Mouse (Mus musculus): ENCODE data around the gene Ptk7. TPM values are rescaled to one million over a fixed set of nuclear protein-coding genes. Genes with fewer than 3 reads are reported as not detected.
A peak's percentile ranks its signal among the peaks of the same experiment; 100 is the strongest.

The Ptk7 gene
- 1 to 10 TPM in 2 of 26 experiments, under 1 TPM in 6, not detected in 18; 0.19 to 8.8 (median 0.39) TPM for total RNA-seq (2018; cell fraction: chromatin; rRNA removed)
- total RNA-seq (2018; cell fraction: cytosol; rRNA removed) = under 1 TPM in 15 of 26 experiments, not detected in 11; 0.03 to 0.19 (median 0.04) TPM
- total RNA-seq (2018; cell fraction: nucleus; rRNA removed) = 1 to 10 TPM in 1 of 26 experiments, under 1 TPM in 5, not detected in 20; 0.15 to 1.6 (median 0.18) TPM
- 0.04 to 0.14 TPM in 2 of 3 replicates, not detected in the other for polyA plus RNA-seq (2018)

GRCm38 (mm10) chr17:46628791-46629684 lies at the start of gene Ptk7:
TSS of gene Ptk7 (minus strand) at chr17:46629504.
- Histone ChIP-seq H3K27ac (no peak within 1 kb of the TSS), H3K36me3 (ENCODE audit: inconsistent target) (peaks cover 40% of the 10 kb centered on the region), H3K4me3 (ENCODE audit: inconsistent target) (no peak within 1 kb of the TSS), H3K79me2 (ENCODE audit: inconsistent target) (no peaks in the 10 kb centered on the region)
- WGBS (ENCODE audit: missing documents) = 18% methylated on average over 50 of the region's 90 CpGs

GRCm38 (mm10) chr17:46678911-46679310 lies 49.6 kb upstream of the Ptk7 start:
- H3K27ac ChIP-seq = no peak overlapping the region
- peaks cover 42% of the 10 kb centered on the region for H3K79me2 ChIP-seq (ENCODE audit: inconsistent target)
- WGBS (ENCODE audit: missing documents) = 92% methylated on average over 9 of the region's 9 CpGs
- H3K36me3 ChIP-seq (ENCODE audit: inconsistent target) = peaks cover 43% of the 10 kb centered on the region
- H3K4me3 ChIP-seq (ENCODE audit: inconsistent target) = no peak overlapping the region

GRCm38 (mm10) chr17:46678416-46678815 lies 49.1 kb upstream of the Ptk7 start, which contains the start of gene Mea1:
TSS of gene Mea1 (plus strand) at chr17:46678793.
- peaks cover 47% of the 10 kb centered on the region for H3K79me2 ChIP-seq (ENCODE audit: inconsistent target)
- H3K4me3 ChIP-seq (ENCODE audit: inconsistent target) = peak within 1 kb of the TSS; percentile 82
- 96% methylated on average over 7 of the region's 9 CpGs for WGBS (ENCODE audit: missing documents)
- H3K36me3 ChIP-seq (ENCODE audit: inconsistent target) = peaks cover 38% of the 10 kb centered on the region
- H3K27ac ChIP-seq = peak within 1 kb of the TSS; percentile 54; the same call in 1 of the 2 replicates

- Histone ChIP-seq H3K79me2 (ENCODE audit: inconsistent target) (peaks cover 62% of the 10 kb centered on the region), H3K36me3 (ENCODE audit: inconsistent target) (peaks cover 40% of the 10 kb centered on the region), H3K27ac (peak overlapping the region; percentile 62; the same call in 1 of the 2 replicates), H3K4me3 (ENCODE audit: inconsistent target) (peak overlapping the region; percentile 91)
- WGBS (ENCODE audit: missing documents) = 44% methylated on average over 15 of the region's 15 CpGs
Observed at GRCm38 (mm10) chr17:46674530-46675283, 45.4 kb upstream of the Ptk7 start.

DNA sequence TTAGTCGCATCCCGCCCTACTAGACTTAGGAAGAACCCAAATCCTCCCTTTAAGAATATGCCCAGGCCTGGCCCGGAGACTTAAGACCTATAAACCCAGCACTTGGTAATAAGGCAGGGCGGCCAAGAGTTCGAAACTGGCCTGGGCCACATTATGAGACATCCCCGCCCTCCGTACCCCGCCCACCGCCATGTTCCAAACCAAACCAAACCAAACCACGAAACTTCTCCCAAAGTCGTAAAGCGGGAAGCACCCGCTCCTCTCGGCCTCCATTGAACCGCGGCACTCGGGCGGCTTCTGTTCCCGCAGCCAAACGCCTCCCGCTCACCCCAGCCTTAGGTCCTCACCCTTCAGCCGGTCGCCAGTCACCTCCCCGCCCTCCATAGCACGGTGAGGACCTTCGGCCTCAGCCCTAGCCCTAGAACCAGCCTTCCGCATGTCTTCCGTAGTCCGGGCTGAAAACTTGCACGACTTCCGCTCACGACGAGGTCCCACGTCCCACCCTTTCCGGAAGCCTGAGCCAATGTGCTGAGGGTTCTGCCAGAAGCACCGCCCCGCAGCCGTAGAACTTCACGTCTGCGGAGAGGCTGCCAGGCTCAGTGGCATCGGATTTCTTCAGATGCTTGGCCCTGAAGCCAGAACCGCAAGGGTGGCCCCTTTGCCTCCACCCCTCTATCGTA lies 44.7 kb upstream of the Ptk7 start, which contains the start of gene Rrp36:
Gene Rrp36 (minus strand): TSS at position 503 of the 680 bp plus-strand sequence.
- Histone ChIP-seq H3K27ac (peak within 1 kb of the TSS; percentile 62), H3K36me3 (ENCODE audit: inconsistent target) (peaks cover 47% of the 10 kb centered on the region), H3K79me2 (ENCODE audit: inconsistent target) (peaks cover 54% of the 10 kb centered on the region), H3K4me3 (ENCODE audit: inconsistent target) (peak within 1 kb of the TSS; percentile 91)
- WGBS (ENCODE audit: missing documents) = 1% methylated on average over 42 of the region's 43 CpGs

DNA sequence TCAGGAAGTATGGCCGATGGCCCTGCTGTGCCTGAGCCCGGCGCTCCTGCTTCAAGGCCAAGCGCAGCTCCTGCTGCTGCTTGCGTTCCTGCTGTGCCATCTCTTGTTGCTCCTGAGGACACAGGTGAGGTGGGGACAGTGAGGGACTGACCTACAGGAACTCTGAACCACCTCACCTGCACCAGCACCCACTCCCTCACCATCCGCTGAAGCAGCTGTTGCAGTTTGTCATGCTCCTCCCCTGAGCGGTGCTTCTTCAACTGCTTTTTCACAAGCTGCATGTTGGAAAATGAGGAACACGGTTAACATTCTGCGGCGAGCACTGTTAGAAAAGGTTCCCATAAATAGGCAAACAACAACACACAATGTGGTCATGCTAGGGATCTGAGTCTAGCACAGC lies 40.6 kb upstream of the Ptk7 start:
- WGBS (ENCODE audit: missing documents) = 93% methylated on average over 10 of the region's 10 CpGs
- no peak overlapping the region for H3K4me3 ChIP-seq (ENCODE audit: inconsistent target)
- H3K79me2 ChIP-seq (ENCODE audit: inconsistent target) = peaks cover 35% of the 10 kb centered on the region
- H3K27ac ChIP-seq = no peak overlapping the region
- peaks cover 34% of the 10 kb centered on the region; the same call in 1 of the 2 replicates for H3K36me3 ChIP-seq (ENCODE audit: inconsistent target)

DNA sequence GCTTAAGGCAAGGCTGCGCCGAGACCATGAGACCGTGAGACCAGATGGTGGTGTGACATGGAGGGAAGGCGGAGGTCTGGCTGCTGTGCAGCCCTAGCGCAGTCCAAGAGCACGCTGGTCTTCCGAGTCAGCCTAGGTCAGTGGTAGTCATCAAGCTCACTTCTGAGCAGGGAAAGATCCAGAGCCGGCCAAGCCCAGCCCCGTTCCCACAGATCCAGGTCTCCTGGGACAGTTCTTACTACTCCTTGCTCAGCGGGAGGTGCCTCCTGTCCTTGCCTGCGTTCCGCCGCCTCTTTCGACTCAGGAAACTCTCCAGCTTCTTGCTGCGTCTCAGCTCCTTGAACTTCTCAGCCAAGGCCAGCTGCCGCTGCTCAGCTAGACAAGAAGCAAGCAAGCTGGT lies 38.4 kb upstream of the Ptk7 start:
- 95% methylated on average over 16 of the region's 16 CpGs for WGBS (ENCODE audit: missing documents)
- peaks cover 33% of the 10 kb centered on the region; the same call in 1 of the 2 replicates for H3K36me3 ChIP-seq (ENCODE audit: inconsistent target)
- peaks cover 23% of the 10 kb centered on the region for H3K79me2 ChIP-seq (ENCODE audit: inconsistent target)
- no peak overlapping the region for H3K27ac ChIP-seq
- no peak overlapping the region for H3K4me3 ChIP-seq (ENCODE audit: inconsistent target)

DNA sequence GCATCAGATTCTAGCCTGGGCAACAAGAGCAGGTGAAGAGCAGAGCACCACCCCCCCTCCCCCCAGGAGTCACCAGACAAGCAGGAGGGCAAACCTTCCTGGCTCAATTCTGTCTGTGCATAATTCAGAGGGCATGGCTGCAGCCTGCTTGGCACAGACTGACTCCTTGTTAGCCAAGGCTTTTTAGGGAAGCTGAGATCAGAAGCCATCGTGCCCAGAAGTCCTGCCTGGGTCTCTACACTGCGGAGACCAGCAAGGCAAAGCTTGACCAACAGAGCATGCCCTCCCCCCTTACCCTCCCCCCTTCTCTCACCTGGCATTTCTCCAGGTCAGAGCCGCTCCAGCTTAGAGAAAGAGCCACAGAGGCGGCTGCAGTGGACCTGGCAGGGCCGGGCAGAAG lies 33.4 kb upstream of the Ptk7 start:
- Histone ChIP-seq H3K79me2 (ENCODE audit: inconsistent target) (no peaks in the 10 kb centered on the region), H3K36me3 (ENCODE audit: inconsistent target) (peaks cover 9% of the 10 kb centered on the region; the same call in 1 of the 2 replicates), H3K27ac (no peak overlapping the region), H3K4me3 (ENCODE audit: inconsistent target) (no peak overlapping the region)
- WGBS (ENCODE audit: missing documents) = 98% methylated on average over 5 of the region's 5 CpGs

GRCm38 (mm10) chr17:46661981-46662380 lies 32.7 kb upstream of the Ptk7 start:
- H3K36me3 ChIP-seq (ENCODE audit: inconsistent target) = 0 out of 2 replicates have a peak, but pooled peaks cover 6% of the 10 kb centered on the region
- no peak overlapping the region for H3K27ac ChIP-seq
- H3K79me2 ChIP-seq (ENCODE audit: inconsistent target) = no peaks in the 10 kb centered on the region
- H3K4me3 ChIP-seq (ENCODE audit: inconsistent target) = no peak overlapping the region
- WGBS (ENCODE audit: missing documents) = 97% methylated on average over 6 of the region's 12 CpGs

- WGBS (ENCODE audit: missing documents) = 96% methylated on average over 9 of the region's 9 CpGs
- H3K27ac ChIP-seq = no peak overlapping the region
- H3K36me3 ChIP-seq (ENCODE audit: inconsistent target) = no peaks in the 10 kb centered on the region
- H3K79me2 ChIP-seq (ENCODE audit: inconsistent target) = no peaks in the 10 kb centered on the region
- H3K4me3 ChIP-seq (ENCODE audit: inconsistent target) = no peak overlapping the region
Observed at GRCm38 (mm10) chr17:46661351-46661750, 32.0 kb upstream of the Ptk7 start.

- H3K36me3 ChIP-seq (ENCODE audit: inconsistent target) = no peaks in the 10 kb centered on the region
Observed at GRCm38 (mm10) chr17:46656054-46656453, 26.8 kb upstream of the Ptk7 start.

DNA sequence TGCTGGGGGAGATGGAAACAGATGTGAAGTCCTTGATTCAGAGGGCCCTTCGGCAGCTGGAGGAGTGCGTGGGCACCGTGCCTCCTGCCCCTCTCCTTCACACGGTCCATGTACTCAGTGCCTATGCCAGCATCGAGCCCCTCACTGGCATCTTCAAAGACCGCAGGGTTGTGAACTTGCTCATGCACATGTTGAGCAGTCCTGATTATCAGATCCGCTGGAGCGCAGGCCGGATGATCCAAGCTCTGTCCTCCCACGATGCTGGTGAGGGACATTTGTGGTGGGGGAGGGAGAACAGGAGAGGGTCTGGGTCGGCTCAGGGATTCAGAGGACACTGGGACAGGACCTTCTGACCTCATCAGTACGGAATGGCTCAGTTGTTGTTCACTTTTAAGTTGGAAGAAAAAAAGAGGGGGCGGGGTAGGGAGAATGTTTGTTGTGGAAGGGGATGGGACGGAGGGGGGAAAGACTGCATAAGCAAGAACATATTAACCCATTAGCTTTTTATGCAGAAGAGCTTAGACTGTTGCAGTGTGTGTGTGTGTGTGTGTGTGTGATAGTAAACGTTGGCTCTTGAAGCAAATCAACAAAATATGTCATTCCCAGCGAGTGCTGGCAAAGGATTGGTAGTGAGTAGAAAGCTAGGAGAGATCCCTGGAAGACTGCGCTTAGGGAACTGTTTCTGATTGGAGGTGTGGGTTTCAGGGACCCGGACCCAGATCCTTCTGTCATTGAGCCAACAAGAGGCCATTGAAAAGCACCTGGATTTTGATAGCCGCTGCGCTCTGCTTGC lies 22.6 kb upstream of the Ptk7 start:
- peaks cover 9% of the 10 kb centered on the region for H3K79me2 ChIP-seq (ENCODE audit: inconsistent target)
- WGBS (ENCODE audit: missing documents) = 91% methylated on average over 20 of the region's 20 CpGs
- H3K27ac ChIP-seq = no peak overlapping the region
- peaks cover 4% of the 10 kb centered on the region; the same call in 1 of the 2 replicates for H3K36me3 ChIP-seq (ENCODE audit: inconsistent target)
- no peak overlapping the region for H3K4me3 ChIP-seq (ENCODE audit: inconsistent target)

More at GRCm38 (mm10) chr17:46656054-46656453, 26.8 kb upstream of the Ptk7 start:
- no peaks in the 10 kb centered on the region for H3K79me2 ChIP-seq (ENCODE audit: inconsistent target)
- H3K4me3 ChIP-seq (ENCODE audit: inconsistent target) = no peak overlapping the region
- H3K27ac ChIP-seq = no peak overlapping the region
- WGBS (ENCODE audit: missing documents) = 79% methylated on average over 6 of the region's 6 CpGs

- H3K4me3 ChIP-seq (ENCODE audit: inconsistent target) = peak overlapping the region; percentile 45; the same call in 1 of the 2 replicates
Observed at GRCm38 (mm10) chr17:46651292-46651691, 22.0 kb upstream of the Ptk7 start.

More at GRCm38 (mm10) chr17:46651292-46651691, 22.0 kb upstream of the Ptk7 start:
- WGBS (ENCODE audit: missing documents) = 80% methylated on average over 12 of the region's 17 CpGs
- H3K36me3 ChIP-seq (ENCODE audit: inconsistent target) = peaks cover 4% of the 10 kb centered on the region; the same call in 1 of the 2 replicates
- H3K79me2 ChIP-seq (ENCODE audit: inconsistent target) = peaks cover 16% of the 10 kb centered on the region
- no peak overlapping the region for H3K27ac ChIP-seq

Measured in macrophage (primary cell).